Mouse (Mus musculus) adrenal gland, postnatal 36 days (tissue): Measurements from ENCODE around the gene Ciz1. TPM values are rescaled to one million over a fixed set of nuclear protein-coding genes. Genes with fewer than 3 reads are reported as not detected.

Experiments used
- DNase-seq, 2 experiments: peaks; one replicate each; pipeline ENCODE4 v3.0.0; 2021; ENCODE audit warnings: mixed read lengths in 1 of 2
- total RNA-seq, 2 experiments: library from RNA; stranded (reverse); gene quantifications; 2 replicates each; pipeline ENCODE4 v1.2.3; 2021

The Ciz1 gene
- total RNA-seq, 2 experiments from 2014 or later = 59.8 to 66.2 TPM

DNA sequence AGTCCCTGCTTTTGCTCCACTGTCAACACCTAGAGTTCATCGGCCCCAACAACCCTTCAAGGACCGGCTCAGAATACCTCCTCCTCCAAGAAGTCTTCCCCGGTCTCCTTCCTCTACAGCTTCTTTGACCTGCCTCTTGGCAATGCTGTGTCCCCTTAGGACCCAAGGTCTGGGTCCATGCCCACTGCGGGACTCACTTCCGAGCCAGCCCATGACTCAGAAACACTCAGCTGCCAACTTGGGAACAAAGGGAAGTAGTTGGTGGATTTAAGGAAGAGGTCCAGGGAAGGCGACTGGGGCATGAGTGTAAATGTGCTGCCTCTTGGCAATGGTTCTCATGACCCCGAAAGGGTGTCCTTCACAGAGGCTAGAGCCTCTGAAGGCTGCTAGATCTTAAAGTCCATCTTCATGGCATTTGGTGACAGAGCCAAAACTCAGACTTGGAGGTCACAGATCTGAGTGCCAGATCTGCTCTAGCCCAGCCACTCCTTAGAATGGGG, 27.9 kb downstream of the Ciz1 start:
- DNase-seq = peak; percentile 80 to 86

DNA sequence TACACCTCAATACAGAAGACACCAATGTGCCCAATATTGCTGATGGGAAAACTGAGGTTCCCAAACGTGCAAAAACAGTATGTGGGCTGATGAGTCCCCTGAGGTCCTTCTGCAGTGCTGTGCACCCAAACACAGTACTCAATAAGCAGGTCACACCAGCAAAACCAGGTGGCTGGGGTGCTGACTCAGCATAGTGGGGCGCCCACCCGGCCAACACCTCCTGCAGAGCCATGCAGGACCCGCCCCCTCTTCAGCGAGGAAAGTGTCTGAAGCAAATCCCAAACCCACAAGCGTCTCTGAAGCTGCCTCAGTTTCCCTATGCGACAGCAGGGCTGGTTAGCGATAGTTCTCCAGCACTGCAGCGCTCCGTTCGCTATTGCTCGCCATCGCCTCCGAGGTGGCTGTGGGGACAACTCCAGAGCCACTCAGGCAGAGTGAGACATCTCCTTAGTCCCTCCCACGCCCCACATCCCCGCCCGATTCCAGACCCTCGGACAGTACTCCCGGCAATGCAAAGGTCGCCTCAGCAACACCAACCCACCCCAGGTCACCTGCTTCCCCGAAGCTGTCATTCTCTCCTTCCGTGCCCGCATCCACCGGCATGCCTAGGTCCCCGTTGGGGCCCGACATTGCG, 29.1 kb downstream of the Ciz1 start:
- DNase-seq = peak; percentile 59 to 62

DNA sequence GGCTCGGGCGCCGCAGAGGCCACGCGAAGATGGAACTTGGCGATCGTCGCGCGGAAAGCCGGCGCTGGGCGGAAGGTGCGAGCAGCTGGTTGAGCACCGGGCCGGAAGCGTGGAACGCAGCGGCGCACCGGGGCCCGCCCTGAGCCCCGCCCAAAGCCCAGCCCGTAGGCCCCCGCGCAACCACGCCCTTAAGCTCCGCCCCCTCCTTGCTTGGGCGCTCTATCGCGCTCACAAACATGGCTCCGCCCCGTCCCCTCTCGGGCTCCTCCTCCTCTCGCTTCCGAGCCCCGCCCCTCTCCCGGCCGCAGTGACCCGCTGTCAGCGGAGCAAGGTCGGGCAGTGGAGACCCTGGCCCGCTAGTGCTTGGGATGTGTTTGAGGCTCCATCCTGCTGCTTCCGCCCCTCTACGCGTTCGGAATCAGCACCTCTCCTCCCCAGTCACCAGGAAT, 29.7 kb downstream of the Ciz1 start, which contains the start of gene 1110008P14Rik:
TSS of gene 1110008P14Rik (minus strand) at position 164 of the 449 bp plus-strand sequence.
- peak; percentile 98 to 99 for DNase-seq

DNA sequence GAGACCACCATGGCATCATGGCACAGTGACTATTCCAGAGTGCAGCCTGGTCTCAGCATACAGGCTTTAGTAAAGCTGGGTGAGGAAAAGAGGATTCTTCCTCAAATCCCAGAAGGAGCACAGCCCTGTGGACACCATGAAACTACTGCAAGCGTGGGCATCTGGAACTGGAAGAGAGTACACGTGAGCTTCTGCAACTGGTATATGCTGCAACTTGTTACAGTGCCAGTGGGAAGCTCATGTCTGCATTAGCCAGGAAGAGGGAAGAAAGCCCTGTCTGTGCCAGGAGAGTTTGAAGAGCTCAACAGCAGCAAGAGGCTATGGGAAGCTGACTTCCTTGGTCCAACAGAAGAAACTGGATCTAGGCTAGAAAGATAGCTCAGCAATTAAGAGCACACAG, 30.6 kb downstream of the Ciz1 start:
- no peak for DNase-seq

DNA sequence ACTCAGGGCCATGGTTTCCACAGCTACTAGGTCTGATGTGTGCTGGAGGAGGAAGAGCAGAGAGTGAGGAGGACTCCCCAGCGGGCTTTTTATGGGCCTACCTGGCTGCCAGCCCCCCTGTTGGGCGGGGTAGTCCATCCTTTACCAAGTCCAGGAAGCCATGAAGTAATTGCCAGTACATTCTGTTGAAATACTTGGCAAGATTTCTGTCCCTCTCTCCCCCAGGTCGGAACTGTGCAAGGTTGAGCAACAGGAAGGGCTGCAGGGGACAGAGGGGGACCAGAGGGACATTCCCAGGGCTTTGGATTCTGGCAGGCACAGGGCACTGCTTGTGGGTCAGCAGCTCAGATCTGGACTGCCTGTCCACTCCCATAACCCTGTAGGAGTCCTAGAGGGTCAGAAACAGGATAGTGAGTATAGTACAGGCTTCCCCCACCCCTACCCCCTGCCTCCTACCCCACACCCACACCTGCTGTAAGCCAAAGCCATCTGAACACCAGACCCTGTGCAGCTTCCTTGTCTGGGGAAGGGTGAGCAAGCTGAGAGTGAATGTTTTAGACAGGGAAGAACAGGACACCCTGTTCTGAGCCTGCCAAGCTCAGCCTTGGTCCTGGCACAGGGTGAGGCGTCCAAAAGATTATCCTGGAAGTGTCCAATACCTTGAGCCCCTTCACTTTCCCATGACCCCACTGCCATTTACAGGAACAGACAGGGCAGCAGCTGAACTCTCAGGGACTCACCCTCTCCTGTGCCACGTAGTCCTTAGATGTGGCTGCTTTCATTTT, 35.8 kb downstream of the Ciz1 start, which contains the start of gene Lcn2:
TSS of gene Lcn2 (minus strand) at position 547 of the 785 bp plus-strand sequence.
- DNase-seq = peak in 1 of 2 experiments; percentile 53

DNA sequence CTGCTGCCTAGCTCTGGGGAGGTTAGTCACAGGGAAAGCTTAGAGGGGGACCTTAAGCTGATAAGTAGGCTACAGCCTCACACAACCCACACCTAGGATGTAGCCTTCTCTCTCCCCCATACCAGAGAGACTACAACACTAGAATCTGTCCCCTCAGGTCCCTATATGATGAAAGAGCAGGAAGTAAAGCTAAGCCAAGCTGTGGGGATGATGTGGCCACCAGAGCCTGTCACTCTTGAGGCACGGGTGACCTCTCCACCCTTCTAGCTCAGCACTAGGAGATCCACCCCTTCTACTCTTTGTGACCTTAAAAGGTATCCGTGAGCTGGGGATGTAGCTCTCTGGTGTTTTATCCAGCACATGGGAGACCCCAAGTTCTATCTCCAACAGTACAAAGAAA, 37.0 kb downstream of the Ciz1 start:
- no peak for DNase-seq

DNA sequence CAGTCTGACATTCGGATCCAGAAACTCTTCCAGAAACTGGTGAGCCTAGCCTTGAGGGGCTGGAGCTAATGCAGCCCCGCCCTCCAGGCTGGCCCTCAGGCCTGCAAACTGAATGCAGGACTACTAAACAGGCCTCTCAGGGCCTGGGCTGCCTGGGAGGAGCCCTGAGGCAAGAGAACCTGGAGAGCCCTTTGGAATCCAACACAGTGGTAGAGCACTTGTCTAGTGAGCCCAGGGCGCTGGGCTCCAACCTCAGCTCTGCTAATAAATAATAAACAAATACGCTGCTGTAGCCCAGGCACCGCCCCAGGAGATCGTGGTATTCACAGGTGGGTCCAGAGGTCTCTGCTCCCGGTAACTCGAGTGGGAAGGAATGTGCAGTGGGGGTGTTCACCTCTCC, 38.7 kb downstream of the Ciz1 start:
- no peak for DNase-seq

DNA sequence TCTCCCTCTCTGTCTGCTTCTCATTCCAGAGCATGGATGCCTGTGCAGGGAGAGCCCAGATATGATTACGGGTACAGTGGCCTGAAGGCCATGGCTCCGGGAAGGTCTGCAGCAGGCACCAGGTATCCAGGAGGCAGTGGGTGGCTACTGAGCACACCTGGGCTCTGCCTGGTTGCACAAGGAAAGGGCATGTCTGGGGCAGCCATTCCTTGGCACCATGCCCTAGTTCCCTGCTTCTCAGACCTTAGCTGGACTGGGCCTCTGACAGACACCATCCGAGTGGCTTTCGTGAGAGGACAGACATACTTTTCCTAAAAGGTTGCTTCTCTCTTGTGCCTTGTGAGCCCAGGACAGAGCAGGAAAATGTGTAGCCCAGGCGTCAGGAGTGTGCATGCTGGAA, 39.9 kb downstream of the Ciz1 start:
- DNase-seq = peak in 1 of 2 experiments; percentile 40

DNA sequence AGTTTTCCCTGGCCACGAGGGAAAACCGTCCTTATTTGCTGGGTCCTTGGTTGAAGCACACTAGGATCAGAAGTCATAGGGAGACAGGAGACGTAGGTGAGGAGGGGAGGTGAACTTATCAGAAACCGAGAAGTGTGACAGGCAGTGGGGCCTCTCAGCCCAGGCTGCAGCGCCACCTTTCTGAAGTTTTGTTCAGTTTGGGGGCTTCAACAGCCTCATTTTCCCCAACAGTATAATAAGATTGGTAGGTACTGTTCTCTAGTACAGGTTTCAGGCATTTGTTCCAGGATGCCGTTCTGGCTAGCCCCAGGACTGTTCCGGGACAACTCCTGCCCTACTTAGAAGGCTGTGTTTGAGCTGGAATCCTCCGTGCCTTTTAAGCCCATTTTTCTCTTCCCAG, 42.8 kb downstream of the Ciz1 start:
- peak; percentile 55 to 63 for DNase-seq

DNA sequence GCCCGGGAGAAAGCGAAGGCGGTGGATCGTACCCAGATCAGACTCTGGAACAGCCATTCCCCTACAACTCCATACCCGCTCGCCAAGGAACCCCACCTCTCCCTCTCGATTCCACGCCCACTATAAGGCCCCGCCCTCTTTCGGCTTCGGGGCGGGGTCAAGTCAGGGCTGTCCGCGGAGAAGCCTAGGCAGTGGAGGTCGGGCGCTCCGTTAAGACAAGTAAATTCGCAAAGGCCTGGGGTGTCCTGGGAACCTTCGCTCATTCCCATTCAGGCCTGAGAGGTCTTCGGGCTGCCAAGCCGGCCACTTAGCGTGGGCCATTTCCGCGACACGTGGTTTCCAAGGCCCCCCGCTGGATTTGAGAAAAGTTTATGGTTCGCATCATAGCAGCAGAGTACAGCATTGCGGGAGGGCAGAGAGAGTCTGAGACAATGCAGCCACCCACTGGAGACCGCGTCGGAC, 43.4 kb downstream of the Ciz1 start, which contains the start of gene Ptges2:
TSS of gene Ptges2 (plus strand) at position 413 of the 462 bp plus-strand sequence.
- DNase-seq = peak; percentile 92 to 93

DNA sequence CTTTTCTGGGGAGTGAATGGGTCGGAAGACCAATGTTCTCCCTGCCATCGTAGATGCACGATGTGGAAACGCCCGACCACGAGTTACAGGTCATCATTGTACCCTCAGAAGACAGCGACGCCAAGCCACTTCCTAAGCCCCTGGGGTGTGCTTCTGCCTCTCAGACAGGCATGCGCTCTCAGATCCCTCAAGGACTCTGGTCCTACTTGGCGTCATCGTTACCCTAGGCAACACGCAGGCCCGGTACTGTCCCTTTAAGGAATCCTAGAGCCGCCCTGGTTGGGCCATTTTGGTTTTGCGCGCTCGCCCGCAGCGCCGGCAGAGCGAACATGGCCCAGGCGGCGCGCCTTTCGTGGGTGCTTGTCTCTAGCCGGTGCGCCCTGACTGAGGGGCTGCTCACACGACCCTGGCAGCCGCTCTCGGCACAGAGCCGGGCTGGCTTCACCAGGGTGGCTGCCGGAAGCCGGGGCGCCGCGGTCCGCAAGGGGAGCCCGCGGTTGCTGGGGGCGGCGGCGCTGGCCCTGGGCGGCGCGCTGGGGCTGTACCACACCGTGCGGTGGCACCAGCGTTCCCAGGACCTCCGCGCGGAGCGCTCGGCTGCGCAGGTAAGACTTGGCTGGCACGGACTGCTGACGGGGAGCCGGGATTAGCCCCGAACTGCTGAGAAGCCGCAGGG, 44.0 kb downstream of the Ciz1 start:
- peak; percentile 93 to 94 for DNase-seq

DNA sequence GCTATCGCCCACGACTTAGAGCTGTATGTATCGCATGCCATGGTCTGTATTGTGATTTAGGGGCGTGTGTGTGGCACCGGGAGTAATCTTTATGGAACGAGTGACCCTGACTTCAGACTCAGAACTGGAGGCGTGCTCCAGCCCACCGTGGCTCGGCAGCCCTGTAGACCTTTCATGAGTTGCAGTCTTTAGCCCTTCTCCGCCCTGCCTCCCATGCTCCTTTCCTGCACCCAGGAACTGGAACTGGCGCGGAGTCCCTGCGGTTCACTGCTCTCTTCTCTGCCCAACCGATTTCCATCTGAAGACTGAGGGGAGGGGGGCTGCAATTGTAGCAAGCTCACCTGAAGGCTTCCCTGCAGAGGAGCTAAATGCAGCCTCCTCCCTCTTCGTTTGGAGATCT, 44.6 kb downstream of the Ciz1 start:
- DNase-seq = no peak

DNA sequence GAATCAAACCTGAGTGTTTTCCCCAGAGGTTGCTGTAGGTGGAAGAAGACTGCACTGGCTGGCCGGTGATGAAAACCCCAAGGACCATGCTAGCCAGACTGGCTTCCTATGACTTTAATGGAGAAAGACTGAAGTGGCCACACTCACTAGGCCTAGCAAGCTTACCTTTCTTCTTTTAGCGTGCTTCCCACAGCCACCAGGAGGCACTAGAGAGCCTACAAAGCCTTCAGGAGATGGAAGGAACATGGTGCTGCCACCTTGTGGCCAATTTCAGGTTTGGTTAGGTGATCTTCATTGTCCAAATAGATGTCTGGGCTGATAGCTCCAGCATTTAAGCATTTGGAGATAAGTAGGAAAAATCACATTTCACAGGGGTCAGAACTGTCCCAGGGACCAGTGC, 52.5 kb downstream of the Ciz1 start:
- peak; percentile 94 to 95 for DNase-seq

DNA sequence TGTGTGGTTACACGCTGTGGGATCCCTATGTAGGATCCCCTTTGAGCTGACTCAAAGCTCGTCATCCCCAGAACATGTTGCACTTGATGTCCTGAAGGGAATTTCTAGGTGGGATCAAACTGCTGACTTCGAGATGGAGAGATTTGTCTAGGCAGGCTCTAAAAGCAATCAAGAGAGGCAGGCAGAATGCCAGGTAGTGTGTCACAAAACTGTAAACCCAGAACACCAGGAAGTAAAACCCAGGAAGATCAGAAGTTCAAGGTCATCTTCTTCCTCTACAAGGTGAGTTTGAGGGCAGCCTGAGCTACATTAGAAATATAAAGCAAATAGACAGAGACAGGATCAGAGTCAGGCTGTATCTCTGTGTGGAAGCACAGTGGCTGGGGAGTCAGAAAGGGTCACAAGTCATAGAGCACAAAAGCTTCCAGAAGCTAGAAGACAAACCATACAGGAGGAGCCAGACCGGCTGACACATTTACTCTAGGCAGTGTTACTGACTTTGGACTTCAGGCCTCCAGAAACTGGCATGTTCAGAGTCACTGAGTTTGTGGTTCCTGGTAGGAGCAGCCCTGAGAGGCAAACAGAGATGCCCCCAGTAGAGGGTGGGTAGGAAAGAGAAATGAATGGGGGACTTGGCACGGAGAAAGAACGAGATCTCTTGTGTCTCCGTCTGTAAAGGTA, 55.2 kb downstream of the Ciz1 start:
- no peak for DNase-seq

DNA sequence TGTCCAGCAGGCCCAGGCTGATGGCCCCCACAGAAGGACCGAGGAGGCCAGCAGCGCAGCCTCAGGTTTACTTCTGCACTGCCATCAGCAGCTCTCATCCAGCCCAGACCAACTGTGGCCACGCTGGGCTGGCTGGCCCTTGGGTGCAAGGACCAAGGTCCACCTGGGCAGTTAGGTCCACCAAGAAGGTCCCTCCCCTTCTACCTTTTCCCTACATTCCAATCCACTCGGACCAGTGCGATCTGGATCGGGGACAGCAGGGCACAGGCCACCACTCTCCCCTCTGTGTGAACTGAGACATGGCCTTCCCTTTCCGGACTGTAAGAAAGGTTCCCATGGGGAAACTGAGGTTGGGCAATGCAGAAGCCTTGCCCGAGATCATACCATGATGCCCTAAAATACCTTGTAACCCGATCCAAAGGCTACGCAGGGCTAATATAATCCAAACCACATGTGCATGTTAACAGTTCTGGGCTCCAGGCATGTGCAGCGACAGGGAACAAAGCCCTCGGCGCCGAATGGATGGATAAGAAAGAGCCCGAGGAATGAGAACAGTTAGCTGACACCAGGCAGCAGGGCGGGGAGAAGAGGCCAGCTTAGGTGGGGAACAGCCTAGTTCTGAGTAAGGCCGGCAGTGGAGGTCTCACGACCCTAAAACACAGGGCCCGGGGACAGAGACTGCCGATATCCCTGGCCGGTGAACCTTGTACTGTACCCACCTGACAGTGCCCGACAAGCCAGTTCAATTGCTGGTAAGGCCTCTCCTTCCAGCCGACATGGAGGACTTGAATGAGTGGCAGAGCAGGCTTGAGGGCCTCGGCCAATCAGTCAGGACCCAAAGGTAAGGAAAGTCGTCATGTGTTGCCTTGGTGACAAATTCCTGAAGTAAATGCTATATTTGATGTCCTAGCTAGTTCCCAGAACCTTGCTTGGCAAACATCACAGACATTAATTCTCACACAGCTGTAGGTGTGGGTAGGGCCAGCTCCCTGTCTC, 56.6 kb downstream of the Ciz1 start:
- no peak for DNase-seq

DNA sequence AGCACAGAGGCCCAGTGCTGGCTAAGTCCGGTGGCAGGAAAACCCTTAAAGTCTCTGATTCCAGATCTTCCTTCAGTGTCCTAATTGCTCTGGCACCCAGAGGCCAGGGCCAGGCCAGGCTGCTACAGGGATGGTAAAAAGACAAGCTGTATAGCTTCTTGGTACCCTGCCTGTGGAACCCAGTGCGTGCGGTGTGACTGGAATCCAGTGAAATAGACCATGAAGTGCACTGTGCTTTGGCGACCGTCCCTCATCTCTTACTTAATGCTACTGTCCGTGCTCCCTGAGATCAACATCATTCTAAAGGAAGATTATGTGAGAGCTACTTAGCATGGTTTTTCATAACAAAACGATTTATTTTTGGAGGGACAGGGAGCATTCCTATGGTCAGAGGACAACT, 59.3 kb downstream of the Ciz1 start:
- DNase-seq = no peak

DNA sequence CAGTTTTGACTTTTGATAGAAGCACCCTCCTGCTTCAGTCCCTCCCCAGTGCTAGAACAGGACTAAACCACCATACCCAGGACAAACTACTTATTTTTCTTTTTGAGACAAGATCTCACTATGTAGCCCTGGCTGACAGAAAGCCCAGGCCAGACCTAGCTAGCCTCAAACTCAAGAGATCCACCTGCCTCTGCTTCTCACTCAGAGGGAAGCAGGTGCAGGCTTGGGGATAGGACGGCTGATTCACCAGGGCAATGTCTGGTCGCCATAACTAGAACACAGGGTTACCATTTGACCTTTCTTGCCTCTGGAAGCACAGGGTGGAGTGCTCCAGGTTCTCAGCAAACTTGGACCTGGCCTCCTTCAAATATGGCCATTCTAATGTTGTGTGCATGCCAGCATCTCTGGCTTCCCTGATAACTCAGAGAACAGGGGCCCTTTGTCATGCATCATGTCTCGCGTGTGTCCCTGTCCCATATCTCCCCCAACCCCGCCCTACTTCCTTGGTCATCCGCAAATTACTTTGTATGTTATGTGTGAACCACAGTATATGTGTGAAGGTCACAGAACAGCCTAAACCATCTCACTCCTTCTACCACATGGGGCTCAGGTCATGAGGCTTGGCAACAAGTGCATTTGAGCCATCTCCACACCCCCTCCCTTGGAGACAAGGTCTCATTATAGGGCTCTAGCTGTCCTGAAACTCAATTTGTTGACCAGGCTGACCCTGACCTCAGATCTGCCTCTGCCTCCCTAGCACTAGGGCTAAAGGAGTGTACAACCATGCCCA, 60.8 kb downstream of the Ciz1 start:
- no peak for DNase-seq

DNA sequence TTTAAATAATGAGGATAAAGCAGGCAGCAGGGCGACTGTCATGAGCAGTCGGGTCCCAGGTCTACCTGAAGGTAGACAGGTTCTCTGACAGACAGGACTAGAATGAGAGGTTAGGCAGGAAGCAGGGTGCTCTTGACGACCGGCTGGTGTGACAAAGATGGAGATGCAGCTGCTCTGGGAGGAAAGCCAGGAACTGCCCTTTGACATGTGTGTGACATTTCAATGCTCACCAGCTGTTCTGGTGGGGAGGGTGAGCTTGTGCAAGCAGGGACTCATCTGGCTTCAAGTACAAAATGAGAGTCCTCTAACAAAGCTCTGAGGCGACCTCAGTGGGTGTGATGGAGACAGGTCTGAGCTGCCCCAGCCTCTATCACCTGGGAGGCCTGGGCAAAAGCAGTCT, 61.8 kb downstream of the Ciz1 start:
- DNase-seq = peak in 1 of 2 experiments; percentile 51

DNA sequence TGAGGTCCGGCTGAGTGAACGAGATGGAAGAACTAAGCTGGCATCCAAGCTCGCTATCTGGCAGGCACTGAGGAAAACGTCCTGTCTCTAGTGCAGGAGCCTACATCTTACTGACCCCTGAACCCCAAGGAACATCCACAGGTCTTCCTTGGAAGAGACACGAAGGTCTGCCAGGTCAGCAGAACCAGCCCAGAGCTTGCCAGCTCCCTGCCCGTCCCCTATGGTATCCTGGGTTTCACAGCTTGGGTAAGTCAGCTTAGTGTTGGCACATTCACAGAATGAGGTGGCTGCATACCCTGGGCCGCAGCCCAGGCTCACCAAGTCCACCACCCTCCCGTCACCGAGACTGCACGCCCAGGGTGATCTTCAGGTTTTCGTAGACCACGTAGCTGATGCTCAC, 63.7 kb downstream of the Ciz1 start:
- DNase-seq = no peak

DNA sequence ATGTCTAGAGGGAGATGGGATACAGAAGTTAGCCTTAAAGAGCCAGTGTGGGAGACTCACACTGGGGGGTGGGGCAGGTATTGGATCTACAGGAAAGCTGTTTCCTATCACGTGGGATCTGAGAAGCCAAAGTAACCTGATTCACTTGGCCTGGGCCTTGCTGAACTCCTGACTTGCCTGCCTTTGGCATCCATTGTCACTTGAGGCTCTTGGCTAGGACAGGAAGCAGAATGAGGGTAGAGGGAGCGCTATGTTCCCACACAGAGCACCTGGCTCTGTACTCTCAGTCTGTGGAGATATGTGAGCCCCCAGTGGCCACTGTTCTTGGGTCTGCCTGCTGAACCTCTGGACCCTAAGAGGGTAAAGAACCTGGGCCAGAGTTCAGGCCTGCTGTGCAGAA, 64.4 kb downstream of the Ciz1 start:
- no peak for DNase-seq
